Mouse (Mus musculus) hindbrain, embryonic 11.5 days (tissue): ENCODE measurements around the gene Slc25a48. TPM values are rescaled to one million over a fixed set of nuclear protein-coding genes. Genes with fewer than 3 reads are reported as not detected.

Source experiments
- ATAC-seq: fragments of 200-750 bp; cut with Nextera tagmentation; 2 replicates; pipeline ENCODE4 v1.8.0; 2017; ENCODE audit warnings: mild to moderate bottlenecking, moderate TSS enrichment, moderate library complexity; ENCODE audit not compliant: low FRiP score
- DNase-seq: peaks from one replicate; pipeline ENCODE4 v3.0.0-alpha.2; 2015; ENCODE audit warnings: low spot score
- H3K27ac ChIP-seq: fragments of 300-500 bp; sonication (generic); 2 replicates; pipeline ENCODE4 v1.5.1; 2014; ENCODE audit warnings: mild to moderate bottlenecking, low read depth, low read length
- H3K27me3 ChIP-seq: fragments of 300-500 bp; sonication (generic); 2 replicates; pipeline ENCODE4 v1.6.1; 2014; ENCODE audit warnings: mild to moderate bottlenecking, low read length, moderate library complexity, mixed read lengths; ENCODE audit not compliant: control insufficient read depth, insufficient read depth
- H3K36me3 ChIP-seq: fragments of 300-500 bp; sonication (generic); 2 replicates; pipeline ENCODE4 v1.6.1; 2014; ENCODE audit warnings: mild to moderate bottlenecking, low read length, moderate library complexity, mixed read lengths; ENCODE audit not compliant: control insufficient read depth, insufficient read depth
- H3K4me1 ChIP-seq: fragments of 300-500 bp; sonication (generic); replicated peaks from 2 replicates; pipeline ENCODE4 v1.6.1; 2014; ENCODE audit warnings: low read length, mixed read lengths; ENCODE audit not compliant: control insufficient read depth, insufficient read depth
- H3K4me2 ChIP-seq: fragments of 300-500 bp; sonication (generic); replicated peaks from 2 replicates; pipeline ENCODE4 v1.6.1; 2014; ENCODE audit warnings: mild to moderate bottlenecking, low read depth, low read length
- H3K4me3 ChIP-seq: fragments of 300-500 bp; sonication (generic); 2 replicates; pipeline ENCODE4 v1.5.1; 2014; ENCODE audit warnings: low read depth, low read length
- H3K9ac ChIP-seq: fragments of 300-500 bp; sonication (generic); 2 replicates; pipeline ENCODE4 v1.6.1; 2014; ENCODE audit warnings: low read depth, low read length
- H3K9me3 ChIP-seq: fragments of 300-500 bp; sonication (generic); 2 replicates; pipeline ENCODE4 v1.6.1; 2016; ENCODE audit warnings: low read length; ENCODE audit not compliant: control insufficient read depth
- WGBS: fragments of 180-500 bp; shearing (Covaris S2); extraction: QIAGEN DNeasy Blood & Tissue Kit; methylation state at CpG from one replicate; pipeline ENCODE4 v1.1.7; 2014; 5-methylcytosine and 5-hydroxymethylcytosine counted together
- polyA plus RNA-seq: library from polyadenylated mRNA; unstranded; fragments of >200 nt; fragmentation: Nextera tagmentation; extraction: Ambion mirVana; gene quantifications from 2 replicates; pipeline ENCODE4 v1.2.1, GENCODE M21; 2014

The Slc25a48 gene
- polyA plus RNA-seq = 0.05 and 0.06 TPM in 2 replicates

- DNase-seq (peak; percentile 40), ATAC-seq (no peak)
- H3K4me2 ChIP-seq = peak within 1 kb of the TSS; percentile 44
- H3K4me1 ChIP-seq = peaks cover 9% of the 10 kb centered on the region; the same call in 1 of the 2 replicates
- no peaks in the 10 kb centered on the region for H3K36me3 ChIP-seq
- peak within 1 kb of the TSS; percentile 27; the same call in 1 of the 2 replicates for H3K4me3 ChIP-seq
- peaks cover 45% of the 10 kb centered on the region for H3K27me3 ChIP-seq
- H3K9me3 ChIP-seq = no peaks in the 10 kb centered on the region
- WGBS = 4% methylated on average over 51 of the region's 51 CpGs
- H3K27ac ChIP-seq = no peak within 1 kb of the TSS
- peak within 1 kb of the TSS; percentile 24; the same call in 1 of the 2 replicates for H3K9ac ChIP-seq
These were observed at the start of gene Slc25a48 for GRCm38 (mm10) chr13:56438211-56439075. Slc25a48 (plus strand) TSS chr13:56438355.

- no peaks in the 10 kb centered on the region for H3K27me3 ChIP-seq
- H3K9me3 ChIP-seq = no peaks in the 10 kb centered on the region
- H3K4me1 ChIP-seq = no peaks in the 10 kb centered on the region
- ATAC-seq (no peak), DNase-seq (no peak)
- H3K27ac ChIP-seq = no peak overlapping the region
- no peaks in the 10 kb centered on the region for H3K36me3 ChIP-seq
- 64% methylated on average over 5 of the region's 5 CpGs for WGBS
- H3K4me2 ChIP-seq = no peak overlapping the region
- H3K4me3 ChIP-seq = no peak overlapping the region
- no peak overlapping the region for H3K9ac ChIP-seq
These were observed 40.6 kb upstream of the Slc25a48 start for GRCm38 (mm10) chr13:56397572-56397971.

- Histone ChIP-seq H3K36me3 (no peaks in the 10 kb centered on the region), H3K4me3 (no peak overlapping the region), H3K4me2 (no peak overlapping the region), H3K9me3 (no peaks in the 10 kb centered on the region), H3K9ac (no peak overlapping the region), H3K4me1 (no peaks in the 10 kb centered on the region), H3K27ac (no peak overlapping the region), H3K27me3 (no peaks in the 10 kb centered on the region)
- 49% methylated on average over 4 of the region's 4 CpGs for WGBS
- no peak for ATAC-seq
- DNase-seq = no peak
These were observed 37.0 kb upstream of the Slc25a48 start for GRCm38 (mm10) chr13:56401186-56401585.

GRCm38 (mm10) chr13:56403381-56404086, 34.6 kb upstream of the Slc25a48 start:
- Histone ChIP-seq H3K4me1 (no peaks in the 10 kb centered on the region), H3K27me3 (no peaks in the 10 kb centered on the region), H3K4me2 (no peak overlapping the region), H3K27ac (no peak overlapping the region), H3K9me3 (no peaks in the 10 kb centered on the region), H3K36me3 (no peaks in the 10 kb centered on the region), H3K4me3 (no peak overlapping the region), H3K9ac (no peak overlapping the region)
- ATAC-seq = no peak
- 81% methylated on average over 8 of the region's 8 CpGs for WGBS
- no peak for DNase-seq

GRCm38 (mm10) chr13:56404511-56405140, 33.5 kb upstream of the Slc25a48 start:
- H3K36me3 ChIP-seq = no peaks in the 10 kb centered on the region
- WGBS = 69% methylated on average over 6 of the region's 6 CpGs

GRCm38 (mm10) chr13:56412286-56412873, 25.8 kb upstream of the Slc25a48 start:
- Histone ChIP-seq H3K27ac (no peak overlapping the region), H3K27me3 (no peaks in the 10 kb centered on the region), H3K4me1 (no peaks in the 10 kb centered on the region), H3K9me3 (no peaks in the 10 kb centered on the region), H3K4me2 (no peak overlapping the region), H3K9ac (no peak overlapping the region), H3K4me3 (no peak overlapping the region), H3K36me3 (no peaks in the 10 kb centered on the region)
- no peak for ATAC-seq
- no peak for DNase-seq
- 93% methylated on average over 9 of the region's 9 CpGs for WGBS

More at GRCm38 (mm10) chr13:56404511-56405140, 33.5 kb upstream of the Slc25a48 start:
- Histone ChIP-seq H3K27me3 (no peaks in the 10 kb centered on the region), H3K4me1 (no peaks in the 10 kb centered on the region), H3K4me2 (no peak overlapping the region), H3K9ac (no peak overlapping the region), H3K9me3 (no peaks in the 10 kb centered on the region), H3K4me3 (no peak overlapping the region), H3K27ac (no peak overlapping the region)
- ATAC-seq (no peak), DNase-seq (no peak)

GRCm38 (mm10) chr13:56418685-56419483, 19.3 kb upstream of the Slc25a48 start:
- DNase-seq (no peak), ATAC-seq (no peak)
- no peak overlapping the region for H3K27ac ChIP-seq
- no peak overlapping the region for H3K4me3 ChIP-seq
- H3K9me3 ChIP-seq = no peaks in the 10 kb centered on the region
- H3K4me2 ChIP-seq = no peak overlapping the region
- H3K4me1 ChIP-seq = no peaks in the 10 kb centered on the region
- no peaks in the 10 kb centered on the region for H3K36me3 ChIP-seq
- no peak overlapping the region for H3K9ac ChIP-seq
- H3K27me3 ChIP-seq = no peaks in the 10 kb centered on the region
- 44% methylated on average over 13 of the region's 13 CpGs for WGBS

GRCm38 (mm10) chr13:56419538-56419937, 18.6 kb upstream of the Slc25a48 start:
- Histone ChIP-seq H3K27ac (no peak overlapping the region), H3K27me3 (no peaks in the 10 kb centered on the region), H3K4me1 (no peaks in the 10 kb centered on the region), H3K9me3 (no peaks in the 10 kb centered on the region), H3K4me2 (no peak overlapping the region), H3K9ac (no peak overlapping the region), H3K36me3 (no peaks in the 10 kb centered on the region), H3K4me3 (no peak overlapping the region)
- DNase-seq (no peak), ATAC-seq (no peak)
- 74% methylated on average over 6 of the region's 6 CpGs for WGBS
